Mouse (Mus musculus): Measurements from ENCODE around the gene Pde6c. TPM values are rescaled to one million over a fixed set of nuclear protein-coding genes. Genes with fewer than 3 reads are reported as not detected.

Pde6c gene
- polyA plus RNA-seq (2014; fragmentation: Nextera tagmentation; extraction: Ambion mirVana): not detected in 2 replicates

GRCm38 (mm10) chr19:38132481-38132880, at the start of gene Pde6c:
Pde6c (plus strand) TSS chr19:38132781.
- H3K27ac ChIP-seq (replicated peaks in 1 of 2; ENCODE audit: control insufficient read depth in 1 of 2, insufficient read depth in 1 of 2, low read depth in 2 of 2, low read length in 2 of 2): no peak within 1 kb of the TSS
- ATAC-seq (ENCODE audit: insufficient number of reproducible peaks, insufficient read depth, low FRiP score, low read depth): no peak
- peaks cover 6% of the 10 kb centered on the region in 2 experiments; a peak in 3 of 4 replicates for H3K4me1 ChIP-seq (ENCODE audit: control insufficient read depth in 2 of 2, insufficient read depth in 2 of 2, low read length in 2 of 2)
- H3K9me3 ChIP-seq (ENCODE audit: control insufficient read depth, low read length): no peaks in the 10 kb centered on the region
- H3K9ac ChIP-seq (ENCODE audit: low read length): no peak within 1 kb of the TSS
- H3K4me2 ChIP-seq (ENCODE audit: low read length): no peak within 1 kb of the TSS
- H3K36me3 ChIP-seq (ENCODE audit: control insufficient read depth, insufficient read depth, low read length): no peaks in the 10 kb centered on the region
- 81% methylated on average over 6 of the region's 6 CpGs for WGBS
- no peak within 1 kb of the TSS for H3K4me3 ChIP-seq (ENCODE audit: control insufficient read depth in 1 of 2, insufficient read depth in 1 of 2, low read depth in 1 of 2, low read length in 2 of 2)
- 0 out of 2 replicates have a peak, but pooled peaks cover 3% of the 10 kb centered on the region for H3K27me3 ChIP-seq (ENCODE audit: control insufficient read depth, insufficient read depth, low read length)

GRCm38 (mm10) chr19:38082931-38083525, 49.6 kb upstream of the Pde6c start:
- H3K4me3 ChIP-seq (ENCODE audit: control insufficient read depth in 1 of 2, insufficient read depth in 1 of 2, low read depth in 1 of 2, low read length in 2 of 2): no peak overlapping the region
- no peak overlapping the region for H3K27ac ChIP-seq (replicated peaks in 1 of 2; ENCODE audit: control insufficient read depth in 1 of 2, insufficient read depth in 1 of 2, low read depth in 2 of 2, low read length in 2 of 2)
- no peaks in the 10 kb centered on the region for H3K36me3 ChIP-seq (ENCODE audit: control insufficient read depth, insufficient read depth, low read length)
- H3K27me3 ChIP-seq (ENCODE audit: control insufficient read depth, insufficient read depth, low read length): no peaks in the 10 kb centered on the region; the same call in 1 of the 2 replicates
- whole genome bisulfite sequencing: 56% methylated on average over 5 of the region's 5 CpGs
- H3K9ac ChIP-seq (ENCODE audit: low read length): no peak overlapping the region
- ATAC-seq (ENCODE audit: insufficient number of reproducible peaks, insufficient read depth, low FRiP score, low read depth): no peak
- no peaks in the 10 kb centered on the region for H3K9me3 ChIP-seq (ENCODE audit: control insufficient read depth, low read length)
- no peak overlapping the region for H3K4me2 ChIP-seq (ENCODE audit: low read length)
- no peaks in the 10 kb centered on the region for H3K4me1 ChIP-seq (ENCODE audit: control insufficient read depth in 2 of 2, insufficient read depth in 2 of 2, low read length in 2 of 2)

- no peak for ATAC-seq (ENCODE audit: insufficient number of reproducible peaks, insufficient read depth, low FRiP score, low read depth)
- Histone ChIP-seq H3K4me2 (ENCODE audit: low read length) (no peak overlapping the region), H3K36me3 (ENCODE audit: control insufficient read depth, insufficient read depth, low read length) (no peaks in the 10 kb centered on the region), H3K4me3 (ENCODE audit: control insufficient read depth in 1 of 2, insufficient read depth in 1 of 2, low read depth in 1 of 2, low read length in 2 of 2) (no peak overlapping the region), H3K27me3 (ENCODE audit: control insufficient read depth, insufficient read depth, low read length) (no peaks in the 10 kb centered on the region; the same call in 1 of the 2 replicates), H3K9me3 (ENCODE audit: control insufficient read depth, low read length) (no peaks in the 10 kb centered on the region), H3K27ac (replicated peaks in 1 of 2; ENCODE audit: control insufficient read depth in 1 of 2, insufficient read depth in 1 of 2, low read depth in 2 of 2, low read length in 2 of 2) (no peak overlapping the region), H3K9ac (ENCODE audit: low read length) (no peak overlapping the region), H3K4me1 (ENCODE audit: control insufficient read depth in 2 of 2, insufficient read depth in 2 of 2, low read length in 2 of 2) (no peaks in the 10 kb centered on the region)
- WGBS: 68% methylated on average over 4 of the region's 4 CpGs
Observed at GRCm38 (mm10) chr19:38085841-38086240, 46.7 kb upstream of the Pde6c start.

- Histone ChIP-seq H3K9me3 (ENCODE audit: control insufficient read depth, low read length) (no peaks in the 10 kb centered on the region), H3K4me1 (ENCODE audit: control insufficient read depth in 2 of 2, insufficient read depth in 2 of 2, low read length in 2 of 2) (no peaks in the 10 kb centered on the region), H3K36me3 (ENCODE audit: control insufficient read depth, insufficient read depth, low read length) (no peaks in the 10 kb centered on the region), H3K9ac (ENCODE audit: low read length) (no peak overlapping the region), H3K4me2 (ENCODE audit: low read length) (no peak overlapping the region), H3K27me3 (ENCODE audit: control insufficient read depth, insufficient read depth, low read length) (no peaks in the 10 kb centered on the region; the same call in 1 of the 2 replicates), H3K4me3 (ENCODE audit: control insufficient read depth in 1 of 2, insufficient read depth in 1 of 2, low read depth in 1 of 2, low read length in 2 of 2) (no peak overlapping the region), H3K27ac (replicated peaks in 1 of 2; ENCODE audit: control insufficient read depth in 1 of 2, insufficient read depth in 1 of 2, low read depth in 2 of 2, low read length in 2 of 2) (no peak overlapping the region)
- ATAC-seq (ENCODE audit: insufficient number of reproducible peaks, insufficient read depth, low FRiP score, low read depth): peak; percentile 59
- 45% methylated on average over 11 of the region's 11 CpGs for WGBS
Observed at GRCm38 (mm10) chr19:38086948-38087551, 45.5 kb upstream of the Pde6c start.

- WGBS: 61% methylated on average over 8 of the region's 8 CpGs
- no peak overlapping the region for H3K27ac ChIP-seq (replicated peaks in 1 of 2; ENCODE audit: control insufficient read depth in 1 of 2, insufficient read depth in 1 of 2, low read depth in 2 of 2, low read length in 2 of 2)
Observed at GRCm38 (mm10) chr19:38089358-38089757, 43.2 kb upstream of the Pde6c start.

GRCm38 (mm10) chr19:38091512-38091985, 41.0 kb upstream of the Pde6c start:
- no peak for ATAC-seq (ENCODE audit: insufficient number of reproducible peaks, insufficient read depth, low FRiP score, low read depth)

More at GRCm38 (mm10) chr19:38089358-38089757, 43.2 kb upstream of the Pde6c start:
- Histone ChIP-seq H3K4me3 (ENCODE audit: control insufficient read depth in 1 of 2, insufficient read depth in 1 of 2, low read depth in 1 of 2, low read length in 2 of 2) (no peak overlapping the region), H3K9ac (ENCODE audit: low read length) (no peak overlapping the region), H3K27me3 (ENCODE audit: control insufficient read depth, insufficient read depth, low read length) (peaks cover 9% of the 10 kb centered on the region; the same call in 1 of the 2 replicates), H3K4me2 (ENCODE audit: low read length) (no peak overlapping the region), H3K36me3 (ENCODE audit: control insufficient read depth, insufficient read depth, low read length) (no peaks in the 10 kb centered on the region), H3K9me3 (ENCODE audit: control insufficient read depth, low read length) (no peaks in the 10 kb centered on the region), H3K4me1 (ENCODE audit: control insufficient read depth in 2 of 2, insufficient read depth in 2 of 2, low read length in 2 of 2) (no peaks in the 10 kb centered on the region)
- no peak for ATAC-seq (ENCODE audit: insufficient number of reproducible peaks, insufficient read depth, low FRiP score, low read depth)

GRCm38 (mm10) chr19:38096231-38096630, 36.4 kb upstream of the Pde6c start:
- WGBS: 10% methylated on average over 4 of the region's 4 CpGs
- no peak for ATAC-seq (ENCODE audit: insufficient number of reproducible peaks, insufficient read depth, low FRiP score, low read depth)
- Histone ChIP-seq H3K36me3 (ENCODE audit: control insufficient read depth, insufficient read depth, low read length) (no peaks in the 10 kb centered on the region), H3K9ac (ENCODE audit: low read length) (no peak overlapping the region), H3K4me1 (ENCODE audit: control insufficient read depth in 2 of 2, insufficient read depth in 2 of 2, low read length in 2 of 2) (no peaks in the 10 kb centered on the region; a peak in 1 of 4 replicates), H3K4me2 (ENCODE audit: low read length) (no peak overlapping the region), H3K4me3 (ENCODE audit: control insufficient read depth in 1 of 2, insufficient read depth in 1 of 2, low read depth in 1 of 2, low read length in 2 of 2) (no peak overlapping the region), H3K27ac (replicated peaks in 1 of 2; ENCODE audit: control insufficient read depth in 1 of 2, insufficient read depth in 1 of 2, low read depth in 2 of 2, low read length in 2 of 2) (no peak overlapping the region), H3K27me3 (ENCODE audit: control insufficient read depth, insufficient read depth, low read length) (peaks cover 60% of the 10 kb centered on the region), H3K9me3 (ENCODE audit: control insufficient read depth, low read length) (no peaks in the 10 kb centered on the region)

More at GRCm38 (mm10) chr19:38091512-38091985, 41.0 kb upstream of the Pde6c start:
- no peak overlapping the region for H3K27ac ChIP-seq (replicated peaks in 1 of 2; ENCODE audit: control insufficient read depth in 1 of 2, insufficient read depth in 1 of 2, low read depth in 2 of 2, low read length in 2 of 2)
- H3K4me1 ChIP-seq (ENCODE audit: control insufficient read depth in 2 of 2, insufficient read depth in 2 of 2, low read length in 2 of 2): no peaks in the 10 kb centered on the region
- no peak overlapping the region for H3K9ac ChIP-seq (ENCODE audit: low read length)
- no peaks in the 10 kb centered on the region for H3K9me3 ChIP-seq (ENCODE audit: control insufficient read depth, low read length)
- H3K4me2 ChIP-seq (ENCODE audit: low read length): no peak overlapping the region
- WGBS: 76% methylated on average over 4 of the region's 4 CpGs
- peaks cover 27% of the 10 kb centered on the region for H3K27me3 ChIP-seq (ENCODE audit: control insufficient read depth, insufficient read depth, low read length)
- no peaks in the 10 kb centered on the region for H3K36me3 ChIP-seq (ENCODE audit: control insufficient read depth, insufficient read depth, low read length)
- no peak overlapping the region for H3K4me3 ChIP-seq (ENCODE audit: control insufficient read depth in 1 of 2, insufficient read depth in 1 of 2, low read depth in 1 of 2, low read length in 2 of 2)
